Mouse (Mus musculus) gastrocnemius, postnatal 36 days (tissue): ENCODE data around the gene Pitpnm3. TPM values are rescaled to one million over a fixed set of nuclear protein-coding genes. Genes with fewer than 3 reads are reported as not detected.

Experiments used
- total RNA-seq, 2 experiments: library from RNA; stranded (reverse); gene quantifications; 2 replicates each; pipeline ENCODE4 v1.2.3; 2021

The Pitpnm3 gene
- total RNA-seq, 2 experiments from 2014 or later = 1.1 to 1.9 TPM

Other genes starting within 250 kb of the Pitpnm3 start
- gene Aipl1, start 98.3 kb downstream of the Pitpnm3 start, total RNA-seq = not detected
- under 1 TPM; 0.62 to 0.71 TPM for gene Pimreg, start 93.7 kb downstream of the Pitpnm3 start, total RNA-seq
- gene Gm43951, start 71.1 kb upstream of the Pitpnm3 start, total RNA-seq = under 1 TPM; 0.07 to 0.23 TPM
- gene 4933427D14Rik, start 71.7 kb upstream of the Pitpnm3 start, total RNA-seq = 1 to 10 TPM in 1 of 2 experiments, under 1 TPM in 1; 0.77 to 1.2 TPM
- gene Txndc17, start 71.8 kb upstream of the Pitpnm3 start, total RNA-seq = 10 to 100 TPM; 27.6 to 28.5 TPM
- gene Med31, start 79.8 kb upstream of the Pitpnm3 start, total RNA-seq = 1 to 10 TPM; 4.4 to 7.2 TPM
- not detected for gene Slc13a5, start 131.4 kb upstream of the Pitpnm3 start, total RNA-seq
- gene Xaf1, start 165.9 kb upstream of the Pitpnm3 start, total RNA-seq = 1 to 10 TPM; 3.5 to 6.9 TPM
- not detected for gene Fbxo39, start 178.7 kb upstream of the Pitpnm3 start, total RNA-seq
- 1 to 10 TPM in 1 of 2 experiments, under 1 TPM in 1; 0.92 to 1.1 TPM for gene Tekt1, start 226.7 kb upstream of the Pitpnm3 start, total RNA-seq